Mouse (Mus musculus): ENCODE data around the gene Slc30a3.
A peak's percentile ranks its signal among the peaks of the same experiment; 100 is the strongest.
"Not testable (repeated sequence)": the region's sequence is repeated elsewhere in the genome, so short reads cannot be mapped to it uniquely, and the experiment has no call there.

Gene Slc30a3

GRCm38 (mm10) chr5:31093151-31094041 is 14.6 kb downstream of the Slc30a3 start:
- no peak for DNase-seq (ENCODE audit: extremely low read depth, low read depth)

- DNase-seq (ENCODE audit: extremely low read depth, low read depth): no peak
These were observed 15.6 kb downstream of the Slc30a3 start for GRCm38 (mm10) chr5:31092231-31092975.

GRCm38 (mm10) chr5:31087131-31087530 is 20.9 kb downstream of the Slc30a3 start:
- DNase-seq (ENCODE audit: extremely low read depth, low read depth): no peak

- no peak for DNase-seq (ENCODE audit: extremely low read depth, low read depth)
These were observed 21.4 kb downstream of the Slc30a3 start for GRCm38 (mm10) chr5:31086606-31087005.

GRCm38 (mm10) chr5:31083949-31084348 is 24.1 kb downstream of the Slc30a3 start:
- no peak for DNase-seq (ENCODE audit: extremely low read depth, low read depth)

DNA sequence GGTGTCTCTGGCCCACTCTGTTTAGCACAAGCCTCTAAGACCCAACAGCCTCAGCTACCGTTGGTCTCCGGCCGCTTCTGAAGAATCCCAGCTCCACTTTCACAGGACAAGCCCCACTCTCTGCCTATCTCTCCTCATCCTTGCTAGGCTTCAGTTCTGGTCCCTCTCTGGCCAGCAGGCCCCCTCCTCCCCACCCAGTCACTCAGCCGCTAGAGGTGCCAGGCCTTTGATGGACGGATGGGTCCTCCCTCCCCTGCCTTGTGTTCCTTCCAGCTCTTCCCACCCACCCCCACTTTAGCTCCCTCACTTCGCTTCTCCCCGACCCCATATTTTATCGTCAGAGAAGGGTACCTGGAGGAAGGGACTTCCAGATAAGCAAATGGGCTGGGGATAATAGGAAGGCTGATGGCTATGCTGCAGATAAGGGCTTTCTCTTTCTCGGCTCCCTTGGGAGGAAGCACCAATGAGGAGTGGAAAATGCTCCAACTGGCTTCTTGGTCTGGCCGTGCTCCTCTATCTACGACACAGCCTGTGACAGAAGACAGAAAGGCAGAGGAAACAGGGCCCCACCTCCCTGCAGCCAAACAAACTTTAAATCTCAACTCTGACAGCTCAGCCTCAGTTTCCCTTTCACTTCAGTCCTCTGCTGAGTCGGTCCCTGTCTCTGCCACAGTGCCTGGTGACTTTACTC is 25.0 kb downstream of the Slc30a3 start:
- peak; percentile 43 for DNase-seq (ENCODE audit: extremely low read depth, low read depth)

DNA sequence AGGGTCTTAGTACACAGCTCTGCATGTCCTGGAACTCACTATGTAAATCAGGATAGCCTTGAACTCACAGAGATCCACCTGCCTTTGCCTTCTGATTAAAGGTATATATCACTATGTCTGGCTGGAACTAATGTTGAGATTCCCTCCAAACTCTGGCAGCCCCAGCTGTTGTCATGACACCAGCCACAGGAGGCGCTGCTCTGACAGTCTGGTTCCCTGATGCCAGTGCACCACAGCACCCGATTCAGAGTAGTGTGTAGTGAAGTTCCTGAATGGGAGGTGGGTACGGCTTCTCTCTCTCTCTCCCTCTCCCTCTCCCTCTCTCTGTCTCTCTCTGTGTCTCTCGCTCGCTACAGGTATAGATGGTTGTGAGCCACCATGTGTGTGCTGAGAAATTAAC is 25.7 kb downstream of the Slc30a3 start:
- DNase-seq (ENCODE audit: extremely low read depth, low read depth): peak; percentile 77

- DNase-seq (ENCODE audit: extremely low read depth, low read depth): peak; percentile 67
These were observed 26.7 kb downstream of the Slc30a3 start for GRCm38 (mm10) chr5:31081386-31081785.

DNA sequence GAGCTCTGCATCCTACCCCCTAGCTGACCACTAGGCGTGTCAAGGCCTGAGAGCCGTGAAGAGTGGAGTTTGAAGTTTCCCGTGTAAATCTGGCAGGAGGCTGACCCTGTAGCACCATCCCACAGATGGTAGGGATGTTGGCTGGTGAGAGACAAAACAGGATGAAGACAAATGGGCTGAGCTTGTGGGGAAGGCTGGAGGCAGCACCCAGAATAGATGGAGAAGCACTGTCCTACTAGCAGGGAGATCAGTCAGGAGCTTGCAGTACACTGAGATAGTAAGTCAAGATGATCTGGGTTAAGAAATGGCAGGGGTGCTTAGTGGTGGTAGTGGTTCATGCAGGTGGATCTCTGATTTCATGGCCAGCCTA is 27.3 kb downstream of the Slc30a3 start:
- no peak for DNase-seq (ENCODE audit: extremely low read depth, low read depth)

DNA sequence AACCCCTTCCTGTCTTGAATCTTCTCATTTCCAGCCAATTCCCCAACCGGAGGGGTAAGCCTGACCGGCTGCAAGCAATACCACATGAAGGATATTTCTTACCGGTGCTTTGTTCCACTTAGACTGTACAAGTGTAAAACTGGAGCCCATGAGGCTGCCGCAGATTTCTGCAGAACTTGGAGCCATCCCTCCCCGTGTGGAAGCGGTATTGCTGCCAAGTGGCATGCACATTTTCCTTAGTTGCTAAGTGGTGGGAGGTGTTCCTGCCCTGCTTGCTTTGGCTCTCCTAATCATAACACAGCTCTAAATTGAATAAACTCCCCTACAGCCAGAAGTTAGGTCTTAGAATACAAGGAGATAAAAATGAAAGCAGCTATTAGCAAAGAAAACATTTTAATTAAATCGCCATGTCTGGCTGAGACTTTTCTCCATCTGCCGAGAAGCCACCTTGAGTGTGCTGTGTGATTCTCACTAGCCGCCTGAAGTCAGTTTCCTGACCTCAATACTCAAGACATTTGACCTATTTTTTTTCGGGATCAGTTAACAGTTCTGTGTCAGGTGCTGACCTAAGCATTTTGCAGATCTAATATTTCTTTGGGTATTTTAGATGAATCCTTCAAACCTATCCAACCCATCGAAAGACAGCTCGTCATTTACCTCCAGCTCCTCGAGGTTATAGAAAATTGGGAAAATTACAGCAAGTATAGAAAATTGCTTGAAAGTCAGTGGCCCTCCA is 27.8 kb downstream of the Slc30a3 start:
- DNase-seq (ENCODE audit: extremely low read depth, low read depth): no peak

DNA sequence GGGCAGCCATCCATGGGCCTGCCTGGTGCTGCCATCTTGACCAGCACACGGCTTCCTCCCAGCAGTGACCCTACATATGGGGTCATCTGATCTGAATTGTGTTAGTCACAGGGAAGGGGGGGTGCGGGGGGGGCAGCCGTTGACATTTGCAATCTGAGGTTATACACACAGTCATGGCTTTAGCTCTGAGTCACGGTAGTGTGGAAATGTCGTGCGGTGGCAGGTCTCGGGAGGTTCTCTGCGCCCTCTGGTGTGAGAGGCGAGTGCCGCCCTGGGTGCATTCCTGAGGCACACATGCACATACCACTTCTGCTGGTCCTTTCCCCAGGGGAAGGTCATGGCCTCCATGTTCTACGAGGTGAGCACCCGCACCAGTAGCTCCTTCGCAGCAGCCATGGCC is 31.7 kb downstream of the Slc30a3 start:
- no peak for DNase-seq (ENCODE audit: extremely low read depth, low read depth)

DNA sequence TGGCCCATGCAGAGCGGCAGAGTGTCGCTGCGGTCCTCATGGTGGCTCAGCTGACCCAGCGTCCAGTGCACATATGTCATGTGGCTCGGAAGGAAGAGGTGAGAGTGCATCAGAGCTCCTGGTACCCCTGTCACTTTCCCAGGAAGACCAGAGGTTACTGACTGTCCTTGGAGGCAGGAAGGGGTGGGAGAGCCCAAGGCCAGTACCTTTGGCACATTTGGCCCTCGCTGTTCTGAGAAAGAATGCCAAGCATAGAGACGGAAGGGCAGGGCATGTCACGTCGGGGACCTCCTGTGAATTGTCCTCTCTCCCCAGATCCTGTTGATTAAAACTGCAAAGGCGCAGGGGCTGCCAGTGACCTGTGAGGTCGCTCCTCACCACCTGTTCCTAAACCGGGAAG is 34.9 kb downstream of the Slc30a3 start:
- DNase-seq (ENCODE audit: extremely low read depth, low read depth): no peak

DNA sequence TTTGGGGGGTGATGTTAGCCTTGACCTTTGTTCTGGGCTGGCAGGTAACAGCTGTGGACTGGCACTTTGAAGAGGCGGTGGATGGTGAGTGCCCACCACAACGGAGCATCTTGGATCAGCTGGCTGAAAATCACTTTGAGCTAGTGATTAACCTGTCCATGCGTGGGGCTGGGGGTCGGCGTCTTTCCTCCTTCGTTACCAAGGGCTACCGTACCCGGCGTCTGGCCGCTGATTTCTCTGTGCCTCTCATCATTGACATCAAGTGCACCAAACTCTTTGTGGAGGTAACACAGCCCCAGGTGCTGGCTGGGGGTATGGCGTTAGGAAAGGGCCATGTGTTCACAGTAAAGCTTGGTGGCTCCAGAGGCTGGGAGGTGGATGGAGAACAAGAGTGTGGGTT is 36.2 kb downstream of the Slc30a3 start:
- no peak for DNase-seq (ENCODE audit: extremely low read depth, low read depth)

GRCm38 (mm10) chr5:31071059-31071458 is 37.0 kb downstream of the Slc30a3 start:
- no peak for DNase-seq (ENCODE audit: extremely low read depth, low read depth)

- DNase-seq (ENCODE audit: extremely low read depth, low read depth): no peak
These were observed 38.2 kb downstream of the Slc30a3 start for GRCm38 (mm10) chr5:31069810-31070209.

GRCm38 (mm10) chr5:31055216-31056140 is 52.6 kb downstream of the Slc30a3 start:
- DNase-seq (ENCODE audit: extremely low read depth, low read depth): peak; percentile 41

GRCm38 (mm10) chr5:31054261-31055215 is 53.5 kb downstream of the Slc30a3 start, which contains the start of gene Cad:
Gene Cad (plus strand): TSS chr5:31054780.
- DNase-seq (ENCODE audit: extremely low read depth, low read depth): peak; percentile 80

- DNase-seq (ENCODE audit: extremely low read depth, low read depth): not testable (repeated sequence)
These were observed 54.3 kb downstream of the Slc30a3 start for GRCm38 (mm10) chr5:31053728-31054127.

- no peak for DNase-seq (ENCODE audit: extremely low read depth, low read depth)
These were observed 57.6 kb downstream of the Slc30a3 start for GRCm38 (mm10) chr5:31050427-31050826.
